Comparison of ENCODE assay signal across 11 mouse cellular contexts in the genomic region with DNA sequence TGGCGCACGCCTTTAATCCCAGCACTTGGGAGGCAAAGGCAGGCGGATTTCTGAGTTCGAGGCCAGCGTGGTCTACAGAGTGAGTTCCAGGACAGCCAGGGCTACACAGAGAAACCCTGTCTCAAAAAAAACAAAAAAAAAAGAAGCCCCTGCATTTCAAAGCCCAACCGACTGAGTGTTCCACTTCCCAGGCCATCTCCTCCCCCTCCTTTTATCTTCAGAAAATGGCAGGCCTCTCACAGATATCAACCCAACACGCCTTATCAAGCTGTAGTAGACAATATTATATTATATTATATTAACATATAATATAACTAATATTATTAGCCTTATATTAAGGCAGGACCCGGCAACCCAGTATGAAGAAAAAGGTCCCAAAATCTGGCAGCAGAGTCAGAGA. TPM values are rescaled to one million over a fixed set of nuclear protein-coding genes. Genes with fewer than 3 reads are reported as not detected.
"Had no signal": no experiment of that assay in that cellular context is flagged by ENCODE, and none has a peak within 500 bp of the region (broad histone marks: within the 10 kb centered on the region; RNA-seq: fewer than 3 reads in every experiment).

No protein-coding gene starts in this region.

RNA-seq across cellular contexts. Expression of gene Klb, which starts 59.1 kb away (rescaled TPM):
- total RNA-seq: hematopoietic stem cell, adult 5-6 weeks; hindbrain, postnatal 0 days had no signal
- polyA plus RNA-seq: heart, embryonic 14.5 days; heart, embryonic 15.5 days; heart, embryonic 16.5 days; heart, postnatal 0 days; hindbrain, embryonic 10.5 days; hindbrain, embryonic 11.5 days; hindbrain, embryonic 12.5 days; inflammation-experienced regulatory T-cells, adult 6 months; kidney, embryonic 14.5 days had no signal
